Mouse (Mus musculus): ENCODE measurements around the gene Map3k6. TPM values are rescaled to one million over a fixed set of nuclear protein-coding genes. Genes with fewer than 3 reads are reported as not detected.

Gene Map3k6
- polyA plus RNA-seq, 1 experiment from 2014 or later: 2.8 TPM

DNA sequence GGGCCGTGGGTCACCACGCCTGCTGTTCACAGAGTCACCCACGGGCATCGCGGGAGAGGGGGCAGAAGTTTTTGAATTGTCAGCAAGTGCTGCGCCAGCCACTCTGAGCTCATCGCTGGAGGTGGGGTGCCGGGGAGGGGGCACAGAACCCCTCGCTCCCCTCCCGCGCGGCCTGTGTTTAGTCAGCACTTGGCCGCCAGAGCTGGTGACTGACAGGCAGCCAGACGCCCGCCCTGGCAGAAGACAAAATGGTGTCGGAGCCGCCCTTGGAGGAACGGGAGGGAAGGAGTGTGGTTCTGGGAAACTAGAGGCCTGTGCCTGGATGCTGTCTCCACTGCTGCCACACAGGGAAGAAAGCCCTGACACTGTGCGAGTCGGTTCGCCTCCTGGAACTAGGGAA is 40.3 kb upstream of the Map3k6 start:
- no peak overlapping the region for H3K4me3 ChIP-seq (ENCODE audit: low read length)
- no peak for ATAC-seq (ENCODE audit: low FRiP score, low TSS enrichment)
- H3K27me3 ChIP-seq (ENCODE audit: control insufficient read depth, insufficient read depth, low read length): no peaks in the 10 kb centered on the region
- 38% methylated on average over 21 of the region's 21 CpGs for WGBS
- no peak overlapping the region for H3K9ac ChIP-seq (ENCODE audit: low read depth, low read length)
- H3K4me1 ChIP-seq (ENCODE audit: control insufficient read depth, insufficient read depth, low read length): peaks cover 59% of the 10 kb centered on the region
- H3K9me3 ChIP-seq (ENCODE audit: control insufficient read depth, low read length): no peaks in the 10 kb centered on the region
- peak overlapping the region; percentile 43; the same call in 1 of the 2 replicates for H3K27ac ChIP-seq (ENCODE audit: low read depth, low read length)
- H3K4me2 ChIP-seq (replicated peaks; ENCODE audit: low read depth, low read length): 0 out of 2 replicates have a peak overlapping the region, but pooled peaks have one; percentile 3
- peaks cover 15% of the 10 kb centered on the region for H3K36me3 ChIP-seq (ENCODE audit: control insufficient read depth, insufficient read depth, low read length)

DNA sequence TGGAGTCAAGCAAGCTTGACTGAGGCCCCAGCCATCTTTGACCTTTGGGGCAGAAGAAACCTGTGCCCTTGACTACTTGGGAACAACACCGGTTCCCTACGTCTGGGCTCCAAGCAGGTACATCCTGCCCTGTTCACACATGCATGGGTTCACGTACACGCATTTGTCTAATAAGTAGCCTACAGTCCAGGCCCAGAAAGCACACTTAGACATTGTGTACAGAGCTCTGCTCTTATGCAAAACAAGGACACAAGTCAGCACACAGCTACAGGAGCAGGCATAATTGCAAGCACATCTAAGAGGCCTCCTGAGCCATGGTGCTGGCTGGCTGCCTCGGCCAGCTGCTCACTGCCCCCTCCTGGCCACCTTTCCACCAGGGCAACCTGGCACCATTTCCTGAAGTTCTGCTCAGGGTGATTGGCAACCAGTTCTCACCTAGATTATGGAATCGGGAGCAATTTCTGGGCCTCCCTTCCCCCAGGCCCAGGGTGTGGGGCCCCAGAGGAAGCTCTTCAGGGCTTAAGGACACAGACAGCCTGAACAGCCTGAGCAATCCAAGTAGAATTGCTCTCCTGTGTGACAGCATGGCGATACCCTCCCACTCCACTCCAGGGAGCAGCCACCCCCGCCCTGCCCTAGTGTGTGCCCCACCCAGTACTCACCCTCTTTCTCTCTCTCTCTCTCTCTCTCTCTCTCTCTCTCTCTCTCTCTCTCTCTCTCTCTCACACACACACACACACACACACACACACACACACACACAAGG is 39.4 kb upstream of the Map3k6 start:
- peaks cover 7% of the 10 kb centered on the region for H3K36me3 ChIP-seq (ENCODE audit: control insufficient read depth, insufficient read depth, low read length)
- H3K27me3 ChIP-seq (ENCODE audit: control insufficient read depth, insufficient read depth, low read length): no peaks in the 10 kb centered on the region
- H3K9me3 ChIP-seq (ENCODE audit: control insufficient read depth, low read length): no peaks in the 10 kb centered on the region
- no peak overlapping the region for H3K4me2 ChIP-seq (replicated peaks; ENCODE audit: low read depth, low read length)
- H3K4me1 ChIP-seq (ENCODE audit: control insufficient read depth, insufficient read depth, low read length): peaks cover 57% of the 10 kb centered on the region
- WGBS: 53% methylated on average over 8 of the region's 8 CpGs
- ATAC-seq (ENCODE audit: low FRiP score, low TSS enrichment): 0 out of 2 replicates have a peak, but pooled peaks have one; percentile 26
- H3K4me3 ChIP-seq (ENCODE audit: low read length): no peak overlapping the region
- peak overlapping the region; percentile 43; the same call in 1 of the 2 replicates for H3K27ac ChIP-seq (ENCODE audit: low read depth, low read length)
- 0 out of 2 replicates have a peak overlapping the region, but pooled peaks have one; percentile 18 for H3K9ac ChIP-seq (ENCODE audit: low read depth, low read length)

DNA sequence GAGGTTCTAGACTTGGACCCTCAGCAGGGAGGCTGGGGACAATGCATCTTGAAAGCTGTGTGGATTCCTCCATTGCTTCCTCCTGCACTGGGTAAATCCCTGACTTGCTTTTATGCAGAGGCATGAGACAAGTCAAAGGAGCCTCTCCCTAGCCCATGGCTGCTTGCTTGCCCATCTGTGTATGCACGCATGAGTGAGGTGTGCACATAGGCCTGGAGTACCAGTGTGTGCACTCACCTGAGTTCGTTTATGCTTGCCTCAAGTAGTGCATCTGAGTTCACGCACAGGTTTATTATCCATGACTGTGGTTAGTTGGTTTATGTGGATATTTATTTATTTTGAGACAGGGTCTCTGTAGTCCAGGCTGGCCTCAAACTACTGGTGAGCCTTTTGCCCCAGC is 38.4 kb upstream of the Map3k6 start:
- no peak for ATAC-seq (ENCODE audit: low FRiP score, low TSS enrichment)
- H3K27me3 ChIP-seq (ENCODE audit: control insufficient read depth, insufficient read depth, low read length): no peaks in the 10 kb centered on the region
- H3K36me3 ChIP-seq (ENCODE audit: control insufficient read depth, insufficient read depth, low read length): no peaks in the 10 kb centered on the region
- H3K9ac ChIP-seq (ENCODE audit: low read depth, low read length): no peak overlapping the region
- no peak overlapping the region for H3K4me2 ChIP-seq (replicated peaks; ENCODE audit: low read depth, low read length)
- no peak overlapping the region for H3K4me3 ChIP-seq (ENCODE audit: low read length)
- peaks cover 48% of the 10 kb centered on the region for H3K4me1 ChIP-seq (ENCODE audit: control insufficient read depth, insufficient read depth, low read length)
- no peaks in the 10 kb centered on the region for H3K9me3 ChIP-seq (ENCODE audit: control insufficient read depth, low read length)
- 82% methylated on average over 3 of the region's 3 CpGs for WGBS
- H3K27ac ChIP-seq (ENCODE audit: low read depth, low read length): no peak overlapping the region

DNA sequence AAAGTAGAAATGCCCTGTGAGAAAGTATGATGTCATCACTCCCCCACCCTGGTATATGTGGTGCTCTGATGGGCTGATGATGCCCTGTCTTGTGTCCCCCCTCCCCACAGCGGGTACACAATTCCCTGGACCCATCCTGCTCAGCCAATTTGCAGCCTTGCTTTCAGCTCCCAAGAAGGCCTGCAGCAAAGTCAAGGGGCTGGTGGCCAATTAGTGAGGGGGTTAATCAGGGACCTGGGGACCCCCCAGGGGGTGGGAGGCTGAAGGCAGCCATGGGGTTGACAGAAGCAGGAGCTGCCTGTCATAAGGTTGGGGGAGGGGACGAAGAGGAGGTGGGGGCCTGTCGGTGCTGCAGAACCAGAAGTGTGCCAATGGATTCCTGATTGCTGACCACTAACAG is 37.0 kb upstream of the Map3k6 start:
- H3K27me3 ChIP-seq (ENCODE audit: control insufficient read depth, insufficient read depth, low read length): no peaks in the 10 kb centered on the region
- H3K9ac ChIP-seq (ENCODE audit: low read depth, low read length): no peak overlapping the region
- H3K9me3 ChIP-seq (ENCODE audit: control insufficient read depth, low read length): no peaks in the 10 kb centered on the region
- WGBS: 77% methylated on average over 3 of the region's 3 CpGs
- no peak overlapping the region for H3K4me2 ChIP-seq (replicated peaks; ENCODE audit: low read depth, low read length)
- H3K36me3 ChIP-seq (ENCODE audit: control insufficient read depth, insufficient read depth, low read length): no peaks in the 10 kb centered on the region
- ATAC-seq (ENCODE audit: low FRiP score, low TSS enrichment): no peak
- peaks cover 34% of the 10 kb centered on the region for H3K4me1 ChIP-seq (ENCODE audit: control insufficient read depth, insufficient read depth, low read length)
- H3K27ac ChIP-seq (ENCODE audit: low read depth, low read length): no peak overlapping the region
- no peak overlapping the region for H3K4me3 ChIP-seq (ENCODE audit: low read length)

DNA sequence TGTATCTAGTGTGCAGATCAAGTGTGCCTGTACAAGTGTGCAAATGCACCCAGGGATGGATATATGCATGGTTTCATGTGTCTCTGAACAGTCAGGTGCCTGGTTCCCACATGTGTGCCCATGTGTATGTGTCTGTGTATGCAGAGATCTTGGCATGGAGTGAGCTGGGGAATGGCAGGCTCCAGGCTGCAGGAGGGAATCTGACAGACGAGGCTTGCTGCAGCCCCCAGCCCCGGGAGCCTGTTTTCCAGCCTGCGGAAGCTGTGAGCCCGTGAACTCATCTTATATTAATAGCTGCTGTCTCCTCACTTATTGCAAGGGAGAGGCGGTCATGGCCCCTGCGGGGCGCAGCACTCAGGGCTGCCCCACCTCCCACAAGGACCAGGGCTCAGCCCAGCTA is 36.2 kb upstream of the Map3k6 start:
- Histone ChIP-seq H3K36me3 (ENCODE audit: control insufficient read depth, insufficient read depth, low read length) (no peaks in the 10 kb centered on the region), H3K4me1 (ENCODE audit: control insufficient read depth, insufficient read depth, low read length) (peaks cover 26% of the 10 kb centered on the region), H3K9ac (ENCODE audit: low read depth, low read length) (no peak overlapping the region), H3K27ac (ENCODE audit: low read depth, low read length) (peak overlapping the region; percentile 55; the same call in 1 of the 2 replicates), H3K4me3 (ENCODE audit: low read length) (no peak overlapping the region), H3K27me3 (ENCODE audit: control insufficient read depth, insufficient read depth, low read length) (no peaks in the 10 kb centered on the region), H3K4me2 (replicated peaks; ENCODE audit: low read depth, low read length) (no peak overlapping the region), H3K9me3 (ENCODE audit: control insufficient read depth, low read length) (no peaks in the 10 kb centered on the region)
- WGBS: 17% methylated on average over 7 of the region's 7 CpGs
- ATAC-seq (ENCODE audit: low FRiP score, low TSS enrichment): no peak

DNA sequence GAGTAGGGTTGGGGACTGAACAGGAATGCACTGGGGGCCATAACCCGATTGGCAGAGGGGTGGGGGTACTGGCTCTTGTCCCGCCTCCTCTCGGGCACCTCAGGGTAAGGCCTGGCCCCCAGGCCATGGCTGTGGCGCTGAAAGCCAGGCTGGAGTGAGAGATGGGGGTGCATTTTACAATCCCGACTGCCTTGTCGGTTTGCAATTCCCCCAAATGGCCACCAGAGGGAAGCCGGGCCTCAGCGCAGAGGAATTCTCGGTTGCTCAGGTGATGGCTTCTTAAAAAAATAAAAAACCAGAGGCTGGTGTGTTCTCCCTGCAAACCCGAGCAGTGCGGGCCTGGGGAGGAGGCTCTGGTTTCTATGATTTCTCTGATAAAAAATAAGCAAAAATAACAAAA is 31.3 kb upstream of the Map3k6 start:
- Histone ChIP-seq H3K4me1 (ENCODE audit: control insufficient read depth, insufficient read depth, low read length) (peaks cover 18% of the 10 kb centered on the region), H3K4me2 (replicated peaks; ENCODE audit: low read depth, low read length) (no peak overlapping the region), H3K9ac (ENCODE audit: low read depth, low read length) (no peak overlapping the region), H3K27me3 (ENCODE audit: control insufficient read depth, insufficient read depth, low read length) (peaks cover 19% of the 10 kb centered on the region; the same call in 1 of the 2 replicates), H3K9me3 (ENCODE audit: control insufficient read depth, low read length) (no peaks in the 10 kb centered on the region), H3K4me3 (ENCODE audit: low read length) (no peak overlapping the region), H3K36me3 (ENCODE audit: control insufficient read depth, insufficient read depth, low read length) (no peaks in the 10 kb centered on the region), H3K27ac (ENCODE audit: low read depth, low read length) (no peak overlapping the region)
- no peak for ATAC-seq (ENCODE audit: low FRiP score, low TSS enrichment)
- 7% methylated on average over 11 of the region's 11 CpGs for WGBS

DNA sequence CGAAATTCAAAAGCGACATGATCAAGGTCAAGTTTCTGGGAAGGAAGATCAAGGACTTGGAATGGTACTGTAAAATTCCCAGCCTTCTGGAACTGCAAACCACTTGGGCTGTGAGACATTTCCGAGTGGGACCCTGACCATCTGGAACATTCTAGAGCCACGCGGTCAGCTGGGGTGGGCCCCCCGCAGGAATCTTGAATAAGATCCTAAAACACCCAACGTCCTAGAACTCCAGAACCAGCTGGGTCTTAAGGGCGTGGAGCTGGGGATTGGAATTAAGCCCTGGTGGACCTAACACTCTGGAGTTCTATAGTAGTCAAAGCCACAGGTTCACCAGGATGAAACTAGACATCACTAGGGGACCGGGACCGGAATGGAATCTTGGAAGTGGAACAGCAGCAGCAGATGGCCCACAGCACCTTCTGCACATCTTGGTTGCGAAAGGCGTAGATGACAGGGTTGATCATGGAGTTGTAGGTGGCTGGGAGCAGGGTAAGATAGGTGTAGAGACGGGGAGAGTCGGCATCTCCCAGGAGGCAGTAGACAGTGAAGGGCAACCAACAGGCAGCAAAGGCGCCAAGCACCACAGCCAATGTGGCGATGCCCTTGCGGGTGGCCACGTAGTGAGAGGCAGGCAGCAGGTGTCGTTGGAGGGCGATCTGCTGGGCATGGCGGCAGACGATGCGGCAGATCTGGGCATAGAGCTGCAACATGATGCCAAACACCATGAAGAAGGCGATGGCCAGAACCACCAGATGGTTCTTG is 30.4 kb upstream of the Map3k6 start:
- Histone ChIP-seq H3K36me3 (ENCODE audit: control insufficient read depth, insufficient read depth, low read length) (no peaks in the 10 kb centered on the region), H3K4me3 (ENCODE audit: low read length) (no peak overlapping the region), H3K27ac (ENCODE audit: low read depth, low read length) (no peak overlapping the region), H3K4me2 (replicated peaks; ENCODE audit: low read depth, low read length) (no peak overlapping the region), H3K4me1 (ENCODE audit: control insufficient read depth, insufficient read depth, low read length) (peaks cover 13% of the 10 kb centered on the region), H3K27me3 (ENCODE audit: control insufficient read depth, insufficient read depth, low read length) (peaks cover 20% of the 10 kb centered on the region; the same call in 1 of the 2 replicates), H3K9ac (ENCODE audit: low read depth, low read length) (no peak overlapping the region), H3K9me3 (ENCODE audit: control insufficient read depth, low read length) (no peaks in the 10 kb centered on the region)
- 93% methylated on average over 24 of the region's 24 CpGs for WGBS
- ATAC-seq (ENCODE audit: low FRiP score, low TSS enrichment): no peak

DNA sequence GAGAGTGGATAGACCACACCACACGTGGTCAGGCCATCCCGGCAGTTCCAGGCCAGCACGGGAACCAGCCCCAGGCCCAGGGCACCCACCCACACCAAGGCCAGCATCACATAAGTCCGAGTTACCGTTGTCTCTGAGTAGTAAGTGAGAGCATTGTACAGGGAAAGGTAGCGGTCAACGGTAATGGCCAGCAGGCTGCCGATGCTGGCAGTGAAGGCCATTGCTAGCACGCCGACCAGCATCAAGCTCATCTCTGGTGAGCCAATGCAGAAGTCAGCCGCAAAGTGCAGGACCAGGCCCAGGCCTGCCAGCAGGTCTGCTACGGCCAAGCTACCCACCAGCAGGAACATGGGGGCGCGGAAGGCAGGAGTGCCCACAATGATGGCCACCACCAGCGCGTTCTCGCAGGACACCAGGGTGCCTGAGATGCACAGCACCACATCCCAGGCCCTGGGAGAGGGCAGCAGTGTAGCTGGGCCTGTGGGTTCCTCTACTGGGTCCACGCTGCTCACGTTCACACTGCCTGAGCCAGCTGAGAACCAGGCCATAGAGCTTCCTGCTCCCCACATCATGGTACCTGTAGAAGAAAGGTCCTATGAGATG is 29.7 kb upstream of the Map3k6 start:
- ATAC-seq (ENCODE audit: low FRiP score, low TSS enrichment): no peak
- Histone ChIP-seq H3K36me3 (ENCODE audit: control insufficient read depth, insufficient read depth, low read length) (no peaks in the 10 kb centered on the region), H3K4me3 (ENCODE audit: low read length) (no peak overlapping the region), H3K27ac (ENCODE audit: low read depth, low read length) (no peak overlapping the region), H3K9ac (ENCODE audit: low read depth, low read length) (no peak overlapping the region), H3K27me3 (ENCODE audit: control insufficient read depth, insufficient read depth, low read length) (peaks cover 20% of the 10 kb centered on the region; the same call in 1 of the 2 replicates), H3K4me2 (replicated peaks; ENCODE audit: low read depth, low read length) (no peak overlapping the region), H3K4me1 (ENCODE audit: control insufficient read depth, insufficient read depth, low read length) (peaks cover 13% of the 10 kb centered on the region), H3K9me3 (ENCODE audit: control insufficient read depth, low read length) (no peaks in the 10 kb centered on the region)
- WGBS: 95% methylated on average over 19 of the region's 19 CpGs
